Mouse (Mus musculus) CH12.LX (cell line): ENCODE data around the gene Psd.

Experiments used
- CTCF ChIP-seq, 2 experiments: IDR thresholded peaks in 1 of 2; conservative IDR thresholded peaks in 1 of 2; 2 replicates each; pipeline ENCODE4 v1.5.1; 2011 to 2012; ENCODE audit warnings: low read depth in 2 of 2, low read length in 2 of 2, improper control_type of control experiment in 1 of 2, inconsistent platforms in 1 of 2, mild to moderate bottlenecking in 1 of 2, moderate library complexity in 1 of 2
- E2F4 ChIP-seq: IDR thresholded peaks from 2 replicates; pipeline ENCODE4 v1.6.1; 2011; ENCODE audit warnings: low read depth, low read length, improper control_type of control experiment; ENCODE audit not compliant: insufficient replicate concordance
- ELF1 ChIP-seq: IDR thresholded peaks from 2 replicates; pipeline ENCODE4 v1.6.1; 2014; ENCODE audit warnings: low read depth, mild to moderate bottlenecking, inconsistent platforms, low read length, improper control_type of control experiment
- EP300 ChIP-seq: IDR thresholded peaks from 2 replicates; pipeline ENCODE4 v1.6.1; 2011; ENCODE audit warnings: low read length, improper control_type of control experiment
- MYC ChIP-seq: IDR thresholded peaks from 2 replicates; pipeline ENCODE4 v1.6.1; 2011; ENCODE audit warnings: low read depth, mild to moderate bottlenecking, improper control_type of control experiment, low read length
- NRF1 ChIP-seq: IDR thresholded peaks from 2 replicates; pipeline ENCODE4 v1.6.1; 2014; ENCODE audit warnings: low read depth, mild to moderate bottlenecking, inconsistent platforms, low read length, improper control_type of control experiment, moderate library complexity
- POLR2A ChIP-seq: IDR thresholded peaks from 2 replicates; pipeline ENCODE4 v1.6.1; 2011; ENCODE audit warnings: low read depth, mild to moderate bottlenecking, improper control_type of control experiment, low read length
- RAD21 ChIP-seq: IDR thresholded peaks from 2 replicates; pipeline ENCODE4 v1.6.1; 2011; ENCODE audit warnings: low read depth, mild to moderate bottlenecking, low read length, improper control_type of control experiment, moderate library complexity
- SMC3 ChIP-seq: IDR thresholded peaks from 2 replicates; pipeline ENCODE4 v1.6.1; 2011; ENCODE audit warnings: low read depth, low read length, improper control_type of control experiment
- TBP ChIP-seq: conservative IDR thresholded peaks from 2 replicates; pipeline ENCODE4 v1.6.1; 2011; ENCODE audit warnings: low read depth, low read length, improper control_type of control experiment
- USF2 ChIP-seq: conservative IDR thresholded peaks from 2 replicates; pipeline ENCODE4 v1.6.1; 2011; ENCODE audit warnings: low read depth, low read length, improper control_type of control experiment
- ZNF384 ChIP-seq: IDR thresholded peaks from 2 replicates; pipeline ENCODE4 v1.6.1; 2012; ENCODE audit warnings: low read depth, low read length, improper control_type of control experiment, inconsistent platforms

GRCm38 (mm10) chr19:46296938-46297337, 30.0 kb downstream of the Psd start:
- no peak for TF ChIP-seq CTCF (conservative IDR thresholded peaks at IDR 0.05 in 1 of 2, IDR thresholded peaks at IDR 0.05 in 1 of 2; ENCODE audit: low read depth in 2 of 2, low read length in 2 of 2)
- TF ChIP-seq ELF1 = no peak
- TF ChIP-seq POLR2A = no peak
- TF ChIP-seq ZNF384 = no peak
- no peak for TF ChIP-seq MYC
- no peak for TF ChIP-seq EP300
- no peak for TF ChIP-seq USF2
- no peak for TF ChIP-seq E2F4
- TF ChIP-seq RAD21 = no peak
- no peak for TF ChIP-seq NRF1
- no peak for TF ChIP-seq SMC3
- no peak for TF ChIP-seq TBP
